Mouse (Mus musculus) hindbrain, embryonic 13.5 days (tissue): ENCODE data around the gene Rnf17. TPM values are rescaled to one million over a fixed set of nuclear protein-coding genes. Genes with fewer than 3 reads are reported as not detected.

Experiments
- ATAC-seq: fragments of 200-750 bp; cut with Nextera tagmentation; 2 replicates; pipeline ENCODE4 v1.8.0; 2017; ENCODE audit warnings: moderate TSS enrichment; ENCODE audit not compliant: low FRiP score
- H3K27ac ChIP-seq: fragments of 300-500 bp; sonication (generic); 2 replicates; pipeline ENCODE4 v1.5.1; 2015; ENCODE audit warnings: inconsistent platforms, mild to moderate bottlenecking, moderate library complexity
- H3K27me3 ChIP-seq: fragments of 300-500 bp; sonication (generic); 2 replicates; pipeline ENCODE4 v1.6.1; 2015; ENCODE audit warnings: mild to moderate bottlenecking, inconsistent platforms
- H3K36me3 ChIP-seq: fragments of 300-500 bp; sonication (generic); 2 replicates; pipeline ENCODE4 v1.6.1; 2015; ENCODE audit warnings: mild to moderate bottlenecking, inconsistent platforms
- H3K4me1 ChIP-seq: fragments of 300-500 bp; sonication (generic); replicated peaks from 2 replicates; pipeline ENCODE4 v1.6.1; 2015; ENCODE audit warnings: inconsistent platforms
- H3K4me2 ChIP-seq: fragments of 300-500 bp; sonication (generic); 2 replicates; pipeline ENCODE4 v1.6.1; 2015; ENCODE audit warnings: inconsistent platforms, mild to moderate bottlenecking, moderate library complexity
- H3K4me3 ChIP-seq: fragments of 300-500 bp; sonication (generic); 2 replicates; pipeline ENCODE4 v1.5.1; 2015; ENCODE audit warnings: mild to moderate bottlenecking, inconsistent platforms
- H3K9ac ChIP-seq: fragments of 300-500 bp; sonication (generic); 2 replicates; pipeline ENCODE4 v1.6.1; 2015; ENCODE audit warnings: mild to moderate bottlenecking, inconsistent platforms
- H3K9me3 ChIP-seq: fragments of 300-500 bp; sonication (generic); 2 replicates; pipeline ENCODE4 v1.6.1; 2016; ENCODE audit warnings: inconsistent platforms
- WGBS: fragments of 180-500 bp; shearing (Covaris S2); methylation state at CpG from one replicate; pipeline ENCODE4 v1.1.7; 2015; 5-methylcytosine and 5-hydroxymethylcytosine counted together
- polyA plus RNA-seq: library from polyadenylated mRNA; unstranded; fragments of >200 nt; fragmentation: Nextera tagmentation; extraction: Ambion mirVana; gene quantifications from 2 replicates; pipeline ENCODE4 v1.2.1, GENCODE M21; 2015

Rnf17 gene
- polyA plus RNA-seq: 1.3 and 1.5 TPM in 2 replicates

DNA sequence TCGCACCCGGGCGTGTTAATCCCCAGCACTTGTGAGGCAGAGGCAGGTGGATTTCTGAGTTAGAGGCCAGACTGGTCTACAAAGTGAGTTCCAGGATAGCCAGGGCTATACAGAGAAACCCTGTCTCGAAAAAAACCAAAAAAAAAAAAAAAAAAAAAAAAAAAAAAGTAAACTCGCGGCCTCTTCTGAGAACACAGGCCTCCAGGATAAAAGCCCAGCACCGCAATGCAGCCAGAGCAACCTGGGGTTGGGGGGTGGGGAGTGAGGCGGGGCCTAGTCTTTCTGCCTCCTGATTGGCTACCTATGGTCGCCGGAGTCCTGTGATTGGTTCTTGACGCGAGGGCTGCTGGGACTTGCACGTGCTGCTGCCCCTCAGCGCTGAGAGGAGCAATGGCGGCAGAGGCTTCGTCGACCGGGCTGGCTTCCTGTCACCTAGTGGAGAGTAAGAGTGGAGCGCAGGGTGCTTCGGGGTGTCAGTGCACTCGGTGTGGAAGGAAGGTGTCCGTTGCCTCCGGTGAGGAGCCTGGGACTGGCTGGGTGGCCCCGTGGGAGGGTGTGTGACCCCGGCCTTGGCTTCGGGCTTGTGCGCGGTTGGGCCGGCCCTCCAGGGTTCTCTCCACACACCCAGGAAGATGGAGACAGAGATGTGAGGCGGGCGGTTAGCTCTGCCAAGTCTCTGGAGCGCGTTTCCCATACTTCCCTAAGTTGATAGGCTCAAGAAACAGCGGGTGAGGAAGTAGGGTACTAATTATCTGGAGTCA lies at the start of gene Rnf17:
Rnf17 (plus strand) TSS at position 271 of the 761 bp plus-strand sequence.
- no peak for ATAC-seq
- H3K4me2 ChIP-seq: peak within 1 kb of the TSS; percentile 29; the same call in 1 of the 2 replicates
- 70% methylated on average over 34 of the region's 34 CpGs for WGBS

DNA sequence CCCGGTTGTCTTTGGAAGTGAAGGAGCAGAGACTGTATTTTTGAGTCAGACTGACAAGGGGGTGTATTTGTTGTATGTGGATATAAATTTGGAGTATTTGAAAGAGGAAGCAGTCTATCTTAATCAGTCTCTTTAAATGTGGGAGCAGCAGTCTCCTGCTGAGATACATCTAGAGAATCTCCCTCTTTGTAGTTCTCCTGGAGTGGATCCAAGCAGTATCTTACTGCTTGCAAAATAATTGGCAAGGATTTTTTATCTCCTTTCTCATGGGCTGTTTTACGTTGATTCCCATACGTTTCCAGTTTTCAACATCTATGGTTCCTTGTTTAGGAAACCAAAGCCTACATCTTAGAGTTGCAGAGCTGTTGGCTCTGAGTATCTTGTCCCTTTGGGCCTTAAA lies 47.6 kb upstream of the Rnf17 start:
- no peaks in the 10 kb centered on the region for H3K36me3 ChIP-seq
- H3K9ac ChIP-seq: no peak overlapping the region
- 81% methylated on average over 3 of the region's 3 CpGs for WGBS
- no peak overlapping the region for H3K4me2 ChIP-seq
- H3K27me3 ChIP-seq: no peaks in the 10 kb centered on the region
- no peaks in the 10 kb centered on the region for H3K4me1 ChIP-seq
- ATAC-seq: no peak
- H3K9me3 ChIP-seq: no peaks in the 10 kb centered on the region
- no peak overlapping the region for H3K27ac ChIP-seq
- H3K4me3 ChIP-seq: no peak overlapping the region

More for the DNA sequence above, at the start of gene Rnf17:
- Histone ChIP-seq H3K27me3 (no peaks in the 10 kb centered on the region), H3K4me1 (no peaks in the 10 kb centered on the region), H3K27ac (no peak within 1 kb of the TSS), H3K4me3 (no peak within 1 kb of the TSS), H3K9ac (no peak within 1 kb of the TSS), H3K9me3 (no peaks in the 10 kb centered on the region), H3K36me3 (no peaks in the 10 kb centered on the region)

DNA sequence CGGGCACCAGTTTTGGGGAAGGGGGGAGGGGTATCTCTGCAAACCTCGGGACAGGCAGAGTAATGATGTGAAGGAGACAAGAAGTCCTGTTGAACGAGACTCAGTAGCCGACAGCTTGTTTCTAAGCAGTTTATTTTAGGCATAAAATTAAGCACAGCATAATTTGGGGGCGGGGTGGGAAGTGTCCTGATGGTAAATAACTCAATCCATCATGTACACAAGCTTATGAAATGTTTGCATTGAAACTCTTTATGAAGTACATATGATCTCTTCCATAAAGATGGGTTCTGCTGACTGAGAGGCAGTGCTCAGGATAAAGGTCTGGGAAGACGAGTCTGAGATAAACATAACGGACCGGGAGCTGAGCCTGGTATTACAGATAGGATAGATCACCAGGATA lies 47.0 kb upstream of the Rnf17 start:
- ATAC-seq: no peak
- H3K27ac ChIP-seq: no peak overlapping the region
- no peaks in the 10 kb centered on the region for H3K27me3 ChIP-seq
- WGBS: 83% methylated on average over 8 of the region's 8 CpGs
- no peaks in the 10 kb centered on the region for H3K9me3 ChIP-seq
- H3K9ac ChIP-seq: no peak overlapping the region
- no peaks in the 10 kb centered on the region for H3K36me3 ChIP-seq
- no peak overlapping the region for H3K4me3 ChIP-seq
- H3K4me2 ChIP-seq: no peak overlapping the region
- H3K4me1 ChIP-seq: no peaks in the 10 kb centered on the region

DNA sequence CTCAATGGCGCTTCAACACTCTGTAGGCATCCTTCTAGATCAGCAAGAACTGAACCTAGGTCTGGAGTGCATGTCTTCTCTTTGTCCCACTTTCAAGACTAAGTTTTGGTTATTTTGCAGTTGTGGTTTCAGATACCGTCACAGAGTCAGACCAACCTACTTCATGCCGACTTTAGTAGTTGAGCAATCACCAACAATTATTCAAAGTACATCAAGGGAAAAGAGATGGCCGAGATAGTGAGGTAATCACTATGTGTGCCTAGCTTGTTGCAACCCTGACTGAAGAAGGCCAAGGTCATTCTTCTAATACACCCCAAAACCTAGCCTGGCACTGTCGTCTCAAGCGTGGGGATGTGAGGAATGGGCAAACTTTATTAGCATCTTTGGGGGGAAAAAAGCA lies 46.2 kb upstream of the Rnf17 start:
- Histone ChIP-seq H3K4me3 (no peak overlapping the region), H3K27me3 (no peaks in the 10 kb centered on the region), H3K4me2 (no peak overlapping the region), H3K9ac (no peak overlapping the region), H3K4me1 (no peaks in the 10 kb centered on the region), H3K36me3 (no peaks in the 10 kb centered on the region), H3K27ac (no peak overlapping the region), H3K9me3 (no peaks in the 10 kb centered on the region)
- ATAC-seq: no peak
- 90% methylated on average over 6 of the region's 6 CpGs for WGBS

DNA sequence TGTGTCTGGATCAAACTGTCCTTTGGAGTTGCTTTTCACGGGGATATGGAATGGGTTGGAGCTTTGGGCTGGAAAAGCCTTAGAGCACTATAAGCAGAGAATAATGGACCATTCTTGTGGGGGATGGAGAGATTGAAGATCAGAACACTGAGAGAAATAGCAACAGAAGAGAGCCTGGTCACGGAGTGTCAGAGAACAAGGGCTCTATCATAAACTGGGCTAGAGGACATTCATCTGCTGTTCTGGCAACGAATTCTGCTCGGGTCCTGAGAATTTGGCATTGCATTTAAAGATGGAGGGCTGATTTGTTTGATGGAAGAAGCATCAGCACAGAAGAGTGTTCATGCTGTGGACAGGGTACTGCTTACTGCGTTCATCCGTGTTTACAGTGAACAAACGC lies 44.0 kb upstream of the Rnf17 start:
- H3K9me3 ChIP-seq: no peaks in the 10 kb centered on the region
- H3K27ac ChIP-seq: no peak overlapping the region
- no peak overlapping the region for H3K4me2 ChIP-seq
- H3K36me3 ChIP-seq: no peaks in the 10 kb centered on the region
- ATAC-seq: no peak
- peaks cover 16% of the 10 kb centered on the region for H3K27me3 ChIP-seq
- H3K4me3 ChIP-seq: no peak overlapping the region
- WGBS: 79% methylated on average over 7 of the region's 7 CpGs
- no peak overlapping the region for H3K9ac ChIP-seq
- H3K4me1 ChIP-seq: no peaks in the 10 kb centered on the region

DNA sequence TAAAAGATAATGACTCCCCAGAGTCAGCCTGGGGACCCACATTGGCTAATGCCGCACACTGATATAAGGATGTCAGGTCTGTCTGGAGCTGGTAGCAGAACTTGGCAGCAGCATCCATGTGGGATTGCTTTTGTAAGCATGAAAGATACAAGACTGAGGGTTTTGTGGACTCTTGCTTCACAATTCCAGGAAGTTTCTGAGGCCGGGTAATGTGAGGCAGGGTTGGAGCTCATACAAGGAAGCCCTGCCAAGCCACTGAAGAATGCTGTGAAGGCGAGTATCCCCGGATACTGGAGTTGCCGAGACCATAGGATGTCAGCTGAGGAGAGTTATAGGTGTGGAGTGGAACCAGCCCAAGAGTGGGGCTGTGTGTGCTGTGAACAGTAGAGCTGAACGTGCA lies 43.2 kb upstream of the Rnf17 start:
- no peak overlapping the region for H3K4me3 ChIP-seq
- H3K27me3 ChIP-seq: peaks cover 23% of the 10 kb centered on the region
- WGBS: 82% methylated on average over 6 of the region's 6 CpGs
- no peaks in the 10 kb centered on the region for H3K9me3 ChIP-seq
- H3K9ac ChIP-seq: no peak overlapping the region
- no peak for ATAC-seq
- no peaks in the 10 kb centered on the region for H3K4me1 ChIP-seq
- no peak overlapping the region for H3K27ac ChIP-seq
- H3K4me2 ChIP-seq: no peak overlapping the region
- no peaks in the 10 kb centered on the region for H3K36me3 ChIP-seq

DNA sequence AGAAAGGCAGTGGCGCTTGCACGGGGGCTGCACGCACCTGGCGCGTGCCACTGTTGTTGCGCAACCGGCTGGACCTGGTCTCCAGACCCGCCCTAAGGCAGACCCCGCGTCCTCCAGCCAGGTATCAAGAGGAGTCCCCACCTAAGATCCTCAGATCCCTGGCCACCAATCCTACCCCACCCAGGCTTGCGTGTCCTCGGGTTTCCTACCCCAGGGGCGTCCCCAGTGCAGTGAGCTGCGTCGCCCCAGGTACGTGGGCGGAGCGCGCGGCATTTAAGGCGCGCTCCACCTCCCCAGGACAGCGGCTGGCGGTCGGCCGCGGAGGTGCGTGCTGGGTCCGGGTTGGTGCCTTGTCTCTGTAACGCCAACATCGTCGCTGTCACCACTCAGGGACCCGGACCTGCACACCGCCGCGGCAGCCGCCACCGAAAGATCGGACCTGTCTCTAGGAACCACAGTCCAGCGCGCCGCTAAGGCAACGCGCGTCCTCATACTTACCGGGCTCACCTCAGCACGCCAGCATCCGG lies 37.6 kb upstream of the Rnf17 start, which contains the start of gene Atp12a:
Atp12a (plus strand) TSS at position 358 of the 527 bp plus-strand sequence.
- Histone ChIP-seq H3K9me3 (no peaks in the 10 kb centered on the region), H3K9ac (peak within 1 kb of the TSS; percentile 66), H3K36me3 (no peaks in the 10 kb centered on the region), H3K27me3 (peaks cover 67% of the 10 kb centered on the region), H3K4me3 (peak within 1 kb of the TSS; percentile 50), H3K4me1 (peaks cover 10% of the 10 kb centered on the region), H3K4me2 (peak within 1 kb of the TSS; percentile 83), H3K27ac (no peak within 1 kb of the TSS)
- WGBS: under 1% methylated on average over 48 of the region's 48 CpGs
- ATAC-seq: peak; percentile 63; the same call in 1 of the 2 replicates

DNA sequence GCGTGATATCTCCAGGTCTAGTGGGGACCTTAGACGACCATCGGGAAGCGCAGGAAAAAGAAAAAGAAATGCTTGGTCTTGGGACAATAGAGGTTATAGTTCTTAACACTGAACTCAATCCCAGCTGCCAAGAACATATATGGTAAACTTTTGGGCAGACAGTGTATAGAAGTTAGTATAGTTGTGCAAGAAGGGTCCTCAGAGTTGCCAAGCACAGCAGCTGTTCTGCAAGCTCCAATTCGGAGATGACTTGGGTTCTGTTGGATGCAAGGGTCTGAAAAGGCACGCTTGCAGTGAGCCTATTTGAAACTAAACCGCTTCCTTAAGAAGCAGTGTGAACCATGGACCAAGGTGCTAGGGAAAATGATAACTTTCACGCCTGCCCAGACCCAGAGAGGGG lies 37.1 kb upstream of the Rnf17 start:
- Histone ChIP-seq H3K9me3 (no peaks in the 10 kb centered on the region), H3K27me3 (peaks cover 67% of the 10 kb centered on the region), H3K27ac (no peak overlapping the region), H3K4me3 (peak overlapping the region; percentile 50), H3K36me3 (no peaks in the 10 kb centered on the region), H3K9ac (peak overlapping the region; percentile 66; the same call in 1 of the 2 replicates), H3K4me1 (peaks cover 10% of the 10 kb centered on the region), H3K4me2 (peak overlapping the region; percentile 83)
- ATAC-seq: no peak
- WGBS: 33% methylated on average over 8 of the region's 8 CpGs

DNA sequence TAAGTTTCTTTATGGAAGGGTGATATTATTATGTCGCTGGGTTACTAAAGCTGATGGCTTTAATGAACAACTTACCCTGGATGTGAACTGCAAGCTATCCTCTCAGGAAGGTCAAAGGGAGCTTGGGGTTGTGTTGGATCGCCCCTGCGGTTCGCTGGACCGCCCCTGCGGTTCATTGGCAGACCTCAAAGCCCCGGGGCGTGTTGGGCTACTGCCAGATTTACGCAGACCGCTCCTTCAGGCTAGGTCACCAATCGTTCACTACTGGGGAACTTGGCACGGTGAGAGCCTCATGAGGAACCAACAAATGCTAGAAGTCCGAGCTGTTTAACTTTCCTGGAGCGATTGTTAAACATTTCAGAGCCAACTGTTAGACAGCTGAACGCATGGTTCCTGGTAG lies 35.7 kb upstream of the Rnf17 start:
- H3K27ac ChIP-seq: no peak overlapping the region
- peaks cover 10% of the 10 kb centered on the region for H3K4me1 ChIP-seq
- no peaks in the 10 kb centered on the region for H3K9me3 ChIP-seq
- H3K4me3 ChIP-seq: no peak overlapping the region
- no peak for ATAC-seq
- H3K36me3 ChIP-seq: no peaks in the 10 kb centered on the region
- no peak overlapping the region for H3K4me2 ChIP-seq
- H3K27me3 ChIP-seq: peaks cover 65% of the 10 kb centered on the region
- 32% methylated on average over 15 of the region's 15 CpGs for WGBS
- H3K9ac ChIP-seq: no peak overlapping the region

DNA sequence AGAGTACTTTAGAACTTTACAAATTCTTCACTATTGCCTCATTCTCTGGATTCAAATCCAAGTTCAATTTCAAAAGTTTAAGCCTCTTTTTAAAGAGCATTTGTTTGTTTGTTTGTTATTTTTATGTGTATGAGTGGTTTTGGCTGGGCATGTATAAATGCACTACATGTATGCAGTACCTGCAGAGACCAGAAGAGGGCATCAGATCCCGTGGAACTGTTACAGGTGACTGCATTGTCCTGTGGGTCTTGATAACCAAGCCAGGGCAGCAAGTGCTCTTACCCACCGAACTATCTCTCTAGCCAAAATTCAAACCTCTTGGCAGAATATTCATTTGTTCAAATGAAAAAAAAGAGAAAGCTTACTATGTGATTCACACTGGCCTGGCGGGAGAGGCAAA lies 33.5 kb upstream of the Rnf17 start:
- WGBS: 59% methylated on average over 3 of the region's 3 CpGs

DNA sequence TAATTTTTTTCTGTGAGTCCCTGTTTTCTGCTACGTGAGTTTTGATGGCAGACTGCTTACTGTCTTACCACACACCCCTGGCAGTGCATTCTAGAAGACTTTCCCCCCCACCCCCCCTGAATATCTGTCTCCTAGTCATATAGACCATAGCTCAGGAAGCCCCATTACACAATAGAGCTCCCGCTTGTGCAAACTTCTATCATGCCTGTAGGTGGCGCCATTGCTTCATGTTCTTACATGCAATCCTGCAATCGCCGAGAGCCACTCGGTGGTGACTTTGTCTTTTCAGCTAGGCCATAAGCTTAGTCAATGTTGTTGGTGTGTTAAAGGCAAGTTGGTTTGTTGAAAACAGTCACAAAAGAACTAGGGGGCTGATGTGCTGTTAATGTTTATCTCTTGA lies 26.6 kb upstream of the Rnf17 start:
- no peak overlapping the region for H3K27ac ChIP-seq
- no peaks in the 10 kb centered on the region for H3K36me3 ChIP-seq
- no peak overlapping the region for H3K9ac ChIP-seq
- H3K27me3 ChIP-seq: no peaks in the 10 kb centered on the region
- no peak overlapping the region for H3K4me2 ChIP-seq
- no peaks in the 10 kb centered on the region for H3K9me3 ChIP-seq
- under 1% methylated on average over 6 of the region's 6 CpGs for WGBS
- ATAC-seq: peak; percentile 91
- H3K4me3 ChIP-seq: no peak overlapping the region
- no peaks in the 10 kb centered on the region for H3K4me1 ChIP-seq

More for the DNA sequence above, 33.5 kb upstream of the Rnf17 start:
- no peak overlapping the region for H3K9ac ChIP-seq
- no peaks in the 10 kb centered on the region for H3K36me3 ChIP-seq
- no peak for ATAC-seq
- peaks cover 10% of the 10 kb centered on the region for H3K4me1 ChIP-seq
- H3K4me2 ChIP-seq: no peak overlapping the region
- peaks cover 47% of the 10 kb centered on the region for H3K27me3 ChIP-seq
- H3K27ac ChIP-seq: no peak overlapping the region
- no peak overlapping the region for H3K4me3 ChIP-seq
- H3K9me3 ChIP-seq: no peaks in the 10 kb centered on the region

DNA sequence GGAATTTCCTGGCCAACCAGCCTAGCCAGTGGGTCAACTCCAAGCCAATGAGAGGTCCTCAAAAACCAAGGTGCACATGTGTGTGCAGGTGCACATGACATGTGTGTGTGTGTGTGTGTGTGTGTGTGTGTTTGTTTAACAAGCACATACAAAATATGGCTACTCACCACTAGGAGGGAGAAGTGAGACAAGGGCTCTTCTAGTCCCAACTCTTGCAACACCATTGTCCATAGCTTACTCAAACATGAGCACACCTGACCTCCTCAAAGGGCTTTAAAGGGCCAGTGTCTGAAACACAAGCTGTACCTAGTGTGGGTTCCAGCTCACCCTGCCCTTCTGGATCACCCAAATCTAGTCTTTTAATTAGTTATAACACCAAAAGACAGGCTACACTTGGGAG lies 24.6 kb upstream of the Rnf17 start:
- no peak for ATAC-seq
- no peak overlapping the region for H3K4me2 ChIP-seq
- no peaks in the 10 kb centered on the region for H3K4me1 ChIP-seq
- H3K9me3 ChIP-seq: no peaks in the 10 kb centered on the region
- no peaks in the 10 kb centered on the region for H3K27me3 ChIP-seq
- no peaks in the 10 kb centered on the region for H3K36me3 ChIP-seq
- no peak overlapping the region for H3K4me3 ChIP-seq
- H3K27ac ChIP-seq: no peak overlapping the region
- H3K9ac ChIP-seq: no peak overlapping the region

DNA sequence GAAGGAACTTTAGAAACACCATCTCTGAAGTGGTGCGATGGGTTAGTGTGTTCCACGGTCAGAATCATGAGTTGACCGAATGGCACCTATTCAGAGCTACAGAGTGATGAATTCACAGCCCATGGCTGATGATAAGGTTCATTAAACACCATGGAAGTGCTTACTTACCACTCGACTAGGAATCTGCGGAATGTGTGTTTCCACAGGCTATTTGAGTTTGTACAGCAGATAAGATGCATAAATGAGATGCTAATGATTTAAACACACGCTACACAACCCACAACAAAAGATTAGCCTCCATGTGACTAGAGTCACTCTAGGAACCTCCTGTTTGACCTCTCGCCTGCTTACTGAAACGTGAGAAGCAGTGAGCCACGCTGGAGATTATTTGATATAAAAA lies 23.0 kb upstream of the Rnf17 start:
- ATAC-seq: no peak
- no peaks in the 10 kb centered on the region for H3K9me3 ChIP-seq
- no peaks in the 10 kb centered on the region for H3K27me3 ChIP-seq
- H3K36me3 ChIP-seq: no peaks in the 10 kb centered on the region
- H3K4me3 ChIP-seq: no peak overlapping the region
- no peak overlapping the region for H3K9ac ChIP-seq
- no peak overlapping the region for H3K4me2 ChIP-seq
- WGBS: 60% methylated on average over 9 of the region's 9 CpGs
- no peaks in the 10 kb centered on the region for H3K4me1 ChIP-seq
- H3K27ac ChIP-seq: no peak overlapping the region
